Mouse (Mus musculus) mouse trophoblast stem cell (cell line): ENCODE measurements around the gene Gm20931.
"Not testable (repeated sequence)": the region's sequence is repeated elsewhere in the genome, so short reads cannot be mapped to it uniquely, and the experiment has no call there.

Experiments used
- in situ Hi-C, 2 experiments: fragments of 300-500 bp; cut with MseI, MboI; formaldehyde crosslinking; loops; 2 replicates in 1 of 2; 3 replicates in 1 of 2; pipeline ENCODE4 v1.15.1; 2025

Gm20931 gene

GRCm38 (mm10) chrY:55213420-55213819 lies at the start of gene Gm20931:
Gm20931 (plus strand) TSS chrY:55213720.
- in situ Hi-C loops, result not testable (repeated sequence)
